Mouse (Mus musculus) lung, postnatal 0 days (tissue): ENCODE results near the gene Ppp1r9b.

Experiments used
- CTCF ChIP-seq: IDR thresholded peaks from 2 replicates; pipeline ENCODE4 v1.5.1; 2016; ENCODE audit warnings: antibody characterized with exemption, mild to moderate bottlenecking
- EP300 ChIP-seq: IDR thresholded peaks from 2 replicates; pipeline ENCODE4 v1.6.1; 2016; ENCODE audit warnings: antibody characterized with exemption, mild to moderate bottlenecking, control low read depth

- no peak for TF ChIP-seq CTCF
- no peak for TF ChIP-seq EP300
Observed at GRCm38 (mm10) chr11:95043608-95044007, 52.8 kb downstream of the Ppp1r9b start.
